Mouse (Mus musculus) cortical plate, adult 2 months (tissue): ENCODE results near the gene Aip.

Experiments used
- CTCF ChIP-seq: fragments of 200-500 bp; IDR thresholded peaks from 2 replicates; pipeline ENCODE4 v1.5.1; 2011; ENCODE audit warnings: mild to moderate bottlenecking, control low read depth, low read length; ENCODE audit not compliant: insufficient read depth; ENCODE audit errors: extremely low read depth
- POLR2A ChIP-seq: fragments of 200-500 bp; IDR thresholded peaks from 2 replicates; pipeline ENCODE4 v1.6.1; 2011; ENCODE audit warnings: mild to moderate bottlenecking, low read length, control low read depth; ENCODE audit not compliant: insufficient read depth; ENCODE audit errors: extremely low read depth

- TF ChIP-seq CTCF, result peak; percentile 60
- peak; percentile 89 for TF ChIP-seq POLR2A
Measured at GRCm38 (mm10) chr19:4169378-4169784, 43.7 kb upstream of the Aip start.
